Mouse (Mus musculus) lung, postnatal 0 days (tissue): Measurements from ENCODE around the gene Nfic.

Source experiments
- CTCF ChIP-seq: IDR thresholded peaks from 2 replicates; pipeline ENCODE4 v1.5.1; 2016; ENCODE audit warnings: antibody characterized with exemption, mild to moderate bottlenecking
- EP300 ChIP-seq: IDR thresholded peaks from 2 replicates; pipeline ENCODE4 v1.6.1; 2016; ENCODE audit warnings: antibody characterized with exemption, mild to moderate bottlenecking, control low read depth

DNA sequence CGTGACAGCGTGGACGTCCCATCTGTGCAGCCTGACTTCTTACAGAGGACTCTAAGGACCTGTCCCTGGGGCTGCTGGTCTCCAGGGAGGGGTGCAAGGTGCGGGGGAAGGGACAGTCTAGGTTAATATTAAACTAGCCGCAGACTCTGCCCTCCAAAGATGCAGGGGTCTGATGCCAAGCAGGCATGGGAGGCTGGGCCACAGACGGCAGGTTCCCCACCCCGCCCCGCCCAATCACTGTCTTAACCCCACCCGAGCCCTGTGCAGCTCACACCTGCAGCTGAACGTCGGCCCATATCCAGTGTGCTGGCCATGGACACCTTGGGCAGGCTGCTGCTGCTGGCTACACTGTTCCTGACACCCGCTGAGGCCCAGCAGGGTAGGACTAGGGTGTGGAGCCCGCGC is 62.7 kb downstream of the Nfic start, which contains the start of gene Smim24:
- TF ChIP-seq CTCF (no peak), EP300 (no peak)
